Mouse (Mus musculus) cerebellum, adult 11 months (tissue): ENCODE data around the gene Spsb1.

Experiments
- DNase-seq: peaks from one replicate; pipeline ENCODE4 v3.0.0; 2022

Gene Spsb1

GRCm38 (mm10) chr4:149951201-149951600, 3.6 kb downstream of the Spsb1 start:
- DNase-seq = no peak

DNA sequence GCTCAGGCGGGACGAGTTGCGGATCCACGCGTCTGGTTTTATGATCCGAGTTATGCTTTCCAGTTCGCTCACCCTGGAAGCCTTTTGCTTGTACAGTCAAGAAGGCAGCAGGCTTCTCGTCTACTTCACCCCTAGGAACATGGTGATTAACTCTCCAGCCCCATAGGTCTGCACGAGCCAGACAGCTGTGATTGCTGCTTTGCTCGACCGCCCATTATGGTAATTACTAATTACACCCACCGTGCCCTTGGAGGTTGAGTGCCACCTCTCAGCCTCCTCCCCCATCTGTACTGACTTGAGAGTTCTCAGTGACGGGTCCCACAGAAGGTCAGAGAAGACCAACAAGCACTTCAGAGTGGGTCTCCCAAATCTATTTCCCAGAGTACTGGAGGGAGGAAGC, 5.2 kb downstream of the Spsb1 start:
- DNase-seq = no peak

DNA sequence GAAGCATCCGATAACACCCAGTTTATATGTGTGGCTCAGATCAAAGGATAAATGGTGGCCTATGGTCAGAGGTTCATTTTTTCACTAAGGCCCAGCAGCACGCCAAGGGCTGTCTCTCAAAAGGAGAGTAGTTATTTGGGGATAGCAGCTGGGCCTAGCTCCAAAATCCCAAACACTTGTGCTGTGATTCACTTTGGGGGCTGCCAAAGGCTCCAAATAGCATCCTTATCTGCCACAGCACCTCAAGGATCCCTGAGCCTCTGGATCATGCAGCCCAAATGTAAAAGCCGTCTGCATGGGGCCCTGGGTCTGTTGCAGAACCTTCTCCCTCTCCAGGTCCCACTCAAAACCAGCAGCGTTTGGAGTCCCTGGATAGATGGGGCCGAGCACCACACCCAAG, 6.7 kb downstream of the Spsb1 start:
- no peak for DNase-seq

GRCm38 (mm10) chr4:149947396-149947795, 7.4 kb downstream of the Spsb1 start:
- DNase-seq = no peak

GRCm38 (mm10) chr4:149945194-149945593, 9.6 kb downstream of the Spsb1 start:
- no peak for DNase-seq

DNA sequence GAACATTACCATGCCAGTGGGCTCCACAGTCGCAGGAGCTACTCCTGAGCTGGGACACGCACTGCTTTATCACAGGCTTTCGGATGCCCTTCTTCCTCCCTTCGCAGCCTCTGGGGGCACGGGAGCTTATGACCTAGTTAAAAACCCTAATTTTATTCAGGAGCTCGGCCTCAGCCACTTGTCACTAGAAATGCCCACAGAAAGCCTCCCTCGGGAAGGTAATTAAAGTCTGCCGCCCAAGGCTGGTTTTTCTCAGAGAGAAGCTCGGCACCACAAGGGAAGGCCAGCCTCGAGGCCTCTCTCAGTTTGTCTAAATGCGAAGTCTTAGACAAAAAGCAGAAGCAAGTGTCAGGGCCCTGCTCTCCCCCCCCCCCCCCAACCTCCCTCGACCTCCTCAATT, 10.6 kb downstream of the Spsb1 start:
- DNase-seq = no peak

- DNase-seq = no peak
Observed at GRCm38 (mm10) chr4:149942831-149943741, 11.8 kb downstream of the Spsb1 start.

- DNase-seq = no peak
Observed at GRCm38 (mm10) chr4:149941067-149941755, 13.6 kb downstream of the Spsb1 start.

DNA sequence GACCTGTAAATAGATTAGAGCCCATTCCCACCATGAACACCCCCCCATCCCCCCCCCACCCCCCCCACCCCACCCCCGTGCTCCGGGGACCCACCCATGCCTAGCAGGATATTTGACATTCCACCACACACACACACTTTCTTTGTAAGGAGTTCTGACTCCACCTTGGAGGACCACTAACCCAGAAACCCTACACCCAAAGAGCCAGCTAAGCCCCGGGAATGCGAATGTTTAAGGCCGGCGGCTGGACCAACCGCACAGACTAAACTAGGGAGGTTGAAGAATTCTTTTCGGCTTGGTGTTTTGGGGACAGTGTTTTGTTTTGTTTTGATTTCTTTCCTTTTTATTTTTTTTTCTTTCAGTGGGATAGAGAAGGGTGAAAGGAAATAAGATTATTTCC, 16.1 kb downstream of the Spsb1 start:
- DNase-seq = no peak

GRCm38 (mm10) chr4:149936921-149937320, 17.9 kb downstream of the Spsb1 start:
- DNase-seq = no peak

DNA sequence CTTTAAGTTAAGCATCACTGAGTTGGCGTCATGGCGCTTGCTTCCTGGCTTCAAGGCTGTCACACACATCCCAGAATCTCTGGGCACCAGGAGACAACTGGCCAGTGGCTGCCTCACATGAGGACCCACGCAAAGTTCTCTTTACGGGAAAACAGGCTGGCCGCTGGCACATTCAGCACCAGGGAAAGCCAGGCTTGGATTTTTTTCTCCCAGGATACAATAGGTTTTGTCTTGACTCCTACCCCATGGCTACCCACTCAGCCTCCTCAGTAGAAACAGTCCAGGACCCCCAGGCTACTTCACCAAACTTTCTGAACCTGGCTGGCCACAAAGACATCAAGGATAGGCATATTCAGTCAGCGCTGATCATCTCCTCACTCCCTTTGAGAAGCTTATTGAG, 19.4 kb downstream of the Spsb1 start:
- no peak for DNase-seq

DNA sequence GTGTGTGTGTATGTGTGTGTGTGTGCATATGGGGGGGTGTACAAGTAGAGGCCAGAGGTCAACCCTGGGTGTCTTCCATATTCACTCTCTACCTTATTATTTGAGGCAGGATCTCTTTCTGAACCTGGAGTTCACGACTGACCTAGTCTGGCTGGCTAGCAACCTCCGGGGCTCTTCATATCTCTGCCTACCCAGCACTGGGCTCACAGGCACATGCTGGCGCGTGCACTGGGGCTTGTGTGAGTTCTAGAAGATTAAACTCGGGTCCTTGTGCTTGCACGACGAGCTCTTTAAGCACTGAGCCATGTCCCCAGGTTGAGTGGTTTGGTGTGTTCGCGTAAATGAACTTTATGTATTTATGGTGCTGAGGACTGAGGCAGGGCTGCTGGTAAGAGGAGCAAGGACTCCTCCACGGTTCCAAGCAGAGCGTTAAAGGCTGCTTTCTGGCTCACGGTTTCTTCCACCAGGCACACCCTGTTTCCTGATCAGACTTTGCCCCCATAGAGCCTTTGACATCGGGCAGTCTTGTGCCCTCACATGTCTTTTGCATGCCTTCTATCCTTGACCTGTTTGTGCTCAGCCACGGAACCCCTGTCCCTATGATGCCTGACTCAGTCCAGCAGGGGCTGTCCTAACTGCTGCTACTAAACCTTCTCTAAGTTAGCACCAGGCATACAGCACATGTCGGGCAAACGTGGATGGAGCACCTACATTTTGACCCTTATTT, 21.2 kb downstream of the Spsb1 start:
- DNase-seq = no peak

- DNase-seq = no peak
Observed at GRCm38 (mm10) chr4:149933025-149933424, 21.8 kb downstream of the Spsb1 start.

DNA sequence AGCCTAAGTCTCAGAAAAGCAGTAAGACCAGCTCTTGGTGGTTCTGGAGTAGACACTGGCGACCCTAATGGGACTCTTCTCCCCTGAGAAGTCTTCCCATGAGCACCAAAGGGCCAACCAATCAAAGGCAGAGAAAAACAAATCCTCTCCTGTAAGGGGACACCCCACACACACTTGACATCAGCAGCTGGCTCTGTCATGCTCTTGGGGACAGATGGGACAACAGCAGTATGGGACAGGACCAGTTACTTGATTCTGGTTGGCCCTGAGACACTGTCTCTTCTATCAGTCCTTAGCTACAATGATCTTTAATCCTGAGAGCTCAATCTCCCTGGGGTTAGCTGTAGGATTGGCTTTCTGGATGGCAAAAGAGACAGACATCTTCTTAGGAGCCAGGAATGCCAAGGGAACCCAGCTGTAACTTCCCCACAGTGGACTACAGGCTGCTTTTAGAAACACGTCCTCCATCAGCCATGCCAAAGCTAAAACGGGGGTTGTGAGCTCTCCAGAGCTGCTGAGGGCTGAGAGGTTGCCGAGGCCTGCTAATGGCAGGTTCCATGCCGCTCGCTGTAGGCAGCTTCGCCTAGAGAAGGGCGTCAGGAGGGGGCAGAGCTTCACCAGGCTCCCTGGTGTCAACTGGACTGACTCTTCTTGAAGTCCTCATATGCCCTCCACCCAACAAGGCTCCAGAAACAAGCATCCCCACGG, 22.6 kb downstream of the Spsb1 start:
- no peak for DNase-seq

GRCm38 (mm10) chr4:149930755-149931154, 24.1 kb downstream of the Spsb1 start:
- DNase-seq = no peak

DNA sequence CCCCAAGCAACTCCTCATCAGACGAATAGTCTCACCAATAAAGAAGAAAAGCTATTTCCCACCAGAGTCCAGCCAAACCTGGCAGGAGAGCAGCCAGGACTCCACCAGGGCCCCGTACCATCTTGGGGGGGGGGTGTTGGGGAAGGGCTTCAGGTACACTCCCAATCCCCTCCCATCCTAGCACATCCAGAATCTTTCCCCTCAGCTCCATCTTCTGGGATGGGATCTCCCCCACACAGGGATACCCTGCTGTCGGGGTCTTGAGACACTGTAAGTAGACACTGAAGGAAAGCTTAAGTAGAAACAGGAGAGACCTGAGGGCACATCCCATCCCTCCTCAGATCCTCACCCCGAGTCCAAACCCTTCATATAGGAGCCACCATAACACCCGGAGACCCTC, 31.8 kb downstream of the Spsb1 start:
- DNase-seq = no peak

DNA sequence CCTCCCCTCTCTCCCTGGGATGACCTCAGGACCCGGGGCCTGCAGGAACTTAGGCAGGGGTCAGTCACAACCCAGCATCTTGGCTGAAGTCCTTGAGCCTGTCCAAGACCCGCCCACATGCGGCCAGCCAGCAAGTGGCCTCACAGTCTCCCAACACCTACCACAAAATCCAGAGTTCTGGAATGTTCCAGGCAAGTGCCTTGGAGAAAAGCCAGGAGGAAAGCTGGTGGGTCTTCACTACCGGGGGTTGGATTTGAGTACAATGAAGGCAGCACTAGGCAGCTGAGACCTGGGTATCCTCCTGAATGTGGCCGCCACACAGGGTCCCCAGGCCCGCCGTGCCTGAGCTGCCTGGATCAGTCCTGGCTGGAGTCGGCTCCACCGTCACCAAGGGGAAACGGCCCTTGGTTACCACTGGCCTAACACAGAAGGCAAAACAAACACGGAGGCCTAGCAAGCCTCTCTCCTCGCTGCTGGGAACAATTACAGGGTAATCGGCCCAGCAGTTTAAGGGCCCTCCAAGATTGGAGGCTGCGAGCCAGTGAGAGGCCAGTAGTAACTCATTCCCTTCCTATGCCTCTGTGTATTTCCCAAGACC, 32.6 kb downstream of the Spsb1 start:
- no peak for DNase-seq

- no peak for DNase-seq
Observed at GRCm38 (mm10) chr4:149920886-149921285, 34.0 kb downstream of the Spsb1 start.

DNA sequence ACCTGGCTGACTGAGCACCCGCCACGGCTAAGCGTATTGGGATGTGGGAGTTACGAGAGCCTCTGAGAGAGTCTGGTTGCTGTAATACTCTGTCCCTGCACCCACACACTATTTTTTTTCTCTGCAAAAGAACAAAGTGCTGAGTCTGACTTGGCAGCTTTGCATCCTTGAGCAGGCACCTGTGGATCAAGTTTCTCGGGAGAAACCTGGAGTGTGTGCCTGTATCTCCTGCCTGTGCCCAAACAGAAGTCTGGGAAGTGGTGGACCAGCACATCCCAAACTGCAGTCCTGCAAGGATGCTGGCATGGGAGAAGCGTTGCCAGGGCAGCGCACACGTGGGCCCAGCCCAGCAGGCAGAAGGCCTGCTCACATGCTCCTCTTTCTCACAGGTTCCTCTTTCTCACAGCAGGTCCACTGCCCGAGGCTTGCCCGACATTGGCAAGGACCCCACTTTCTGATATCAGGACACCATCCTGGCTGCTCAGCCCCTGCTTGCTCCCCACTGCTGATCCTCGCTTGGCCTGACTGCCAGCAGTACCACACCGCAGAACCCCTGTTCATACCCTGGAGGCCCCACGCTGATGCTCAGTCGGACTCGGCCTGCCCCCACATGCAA, 36.3 kb downstream of the Spsb1 start:
- DNase-seq = no peak

- no peak for DNase-seq
Observed at GRCm38 (mm10) chr4:149916831-149917230, 38.0 kb downstream of the Spsb1 start.

- no peak for DNase-seq
Observed at GRCm38 (mm10) chr4:149913709-149914370, 41.0 kb downstream of the Spsb1 start.

DNA sequence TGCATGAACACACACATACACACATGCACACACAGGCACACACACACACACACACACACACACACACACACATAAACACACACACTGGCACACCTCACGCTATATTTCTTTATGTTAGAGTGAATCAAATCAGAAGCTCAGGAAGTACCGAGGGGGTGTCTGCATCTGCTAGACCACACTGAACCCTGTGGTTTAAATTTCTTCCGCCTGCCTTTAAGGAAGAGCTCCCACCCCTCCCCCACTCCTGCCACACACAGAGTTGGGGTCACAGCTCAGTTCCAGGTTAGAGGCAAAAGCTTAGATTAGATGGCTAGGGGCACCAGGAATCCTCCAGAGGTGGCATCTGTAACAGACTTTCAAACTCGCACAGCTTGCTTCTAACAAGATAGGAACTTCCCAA, 42.4 kb downstream of the Spsb1 start:
- DNase-seq = no peak
